Mouse (Mus musculus) forebrain, embryonic 15.5 days (tissue): Measurements from ENCODE around the gene 2310057N15Rik. TPM values are rescaled to one million over a fixed set of nuclear protein-coding genes. Genes with fewer than 3 reads are reported as not detected.
"Not testable (repeated sequence)": the region's sequence is repeated elsewhere in the genome, so short reads cannot be mapped to it uniquely, and the experiment has no call there.

Source experiments
- ATAC-seq: fragments of 200-750 bp; cut with Nextera tagmentation; replicated peaks from 2 replicates; pipeline ENCODE4 v1.8.0; 2017; ENCODE audit warnings: mild to moderate bottlenecking, moderate TSS enrichment, moderate library complexity
- H3K27ac ChIP-seq: fragments of 300-500 bp; sonication (generic); replicated peaks from 2 replicates; pipeline ENCODE4 v1.5.1; 2015; ENCODE audit warnings: mild to moderate bottlenecking, inconsistent platforms
- H3K27me3 ChIP-seq: fragments of 300-500 bp; sonication (generic); 2 replicates; pipeline ENCODE4 v1.6.1; 2015; ENCODE audit warnings: inconsistent platforms
- H3K36me3 ChIP-seq: fragments of 300-500 bp; sonication (generic); 2 replicates; pipeline ENCODE4 v1.6.1; 2015; ENCODE audit warnings: mild to moderate bottlenecking, inconsistent platforms
- H3K4me1 ChIP-seq: fragments of 300-500 bp; sonication (generic); 2 replicates; pipeline ENCODE4 v1.6.1; 2015; ENCODE audit warnings: inconsistent platforms
- H3K4me2 ChIP-seq: fragments of 300-500 bp; sonication (generic); replicated peaks from 2 replicates; pipeline ENCODE4 v1.6.1; 2015; ENCODE audit warnings: mild to moderate bottlenecking, inconsistent platforms
- H3K4me3 ChIP-seq: fragments of 300-500 bp; sonication (generic); 2 replicates; pipeline ENCODE4 v1.5.1; 2015; ENCODE audit warnings: mild to moderate bottlenecking, inconsistent platforms
- H3K9ac ChIP-seq: fragments of 300-500 bp; sonication (generic); replicated peaks from 2 replicates; pipeline ENCODE4 v1.6.1; 2015; ENCODE audit warnings: mild to moderate bottlenecking, inconsistent platforms
- H3K9me3 ChIP-seq: fragments of 300-500 bp; sonication (generic); 2 replicates; pipeline ENCODE4 v1.6.1; 2016; ENCODE audit warnings: inconsistent platforms
- WGBS: fragments of 180-500 bp; shearing (Covaris S2); methylation state at CpG from one replicate; pipeline ENCODE4 v1.1.7; 2015; ENCODE audit warnings: mixed read lengths; 5-methylcytosine and 5-hydroxymethylcytosine counted together
- polyA plus RNA-seq: library from polyadenylated mRNA; unstranded; fragments of >200 nt; fragmentation: Nextera tagmentation; extraction: Ambion mirVana; gene quantifications from 2 replicates; pipeline ENCODE4 v1.2.1, GENCODE M21; 2015

2310057N15Rik gene
- not detected in 2 replicates for polyA plus RNA-seq

DNA sequence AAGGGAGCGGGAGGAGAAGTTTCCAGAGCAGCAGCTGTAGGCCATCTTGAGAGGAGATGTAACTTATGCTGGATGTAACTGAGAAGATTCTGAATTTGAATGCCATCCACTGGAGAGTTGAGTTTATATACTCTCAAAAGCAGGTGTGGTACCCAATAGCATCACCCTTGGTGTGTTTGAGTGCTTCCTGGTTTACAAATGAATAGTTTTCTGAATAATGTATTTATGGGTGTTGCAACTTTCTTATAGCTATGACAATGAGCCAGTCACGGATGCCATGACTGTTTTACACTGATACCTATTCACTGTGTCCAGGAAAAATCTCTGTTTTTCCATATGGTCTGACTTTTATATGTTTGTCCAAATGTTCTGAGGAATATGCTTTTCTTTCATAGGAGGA, at the start of gene 2310057N15Rik:
Gene 2310057N15Rik, minus strand, starts transcription at position 101 of the 400 bp plus-strand sequence.
- Histone ChIP-seq H3K9ac (no peak within 1 kb of the TSS), H3K4me3 (no peak within 1 kb of the TSS), H3K4me1 (no peaks in the 10 kb centered on the region), H3K27ac (no peak within 1 kb of the TSS), H3K9me3 (no peaks in the 10 kb centered on the region), H3K4me2 (no peak within 1 kb of the TSS), H3K27me3 (no peaks in the 10 kb centered on the region), H3K36me3 (no peaks in the 10 kb centered on the region)
- WGBS, result 82% methylated on average over 2 of the region's 2 CpGs
- no peak for ATAC-seq

DNA sequence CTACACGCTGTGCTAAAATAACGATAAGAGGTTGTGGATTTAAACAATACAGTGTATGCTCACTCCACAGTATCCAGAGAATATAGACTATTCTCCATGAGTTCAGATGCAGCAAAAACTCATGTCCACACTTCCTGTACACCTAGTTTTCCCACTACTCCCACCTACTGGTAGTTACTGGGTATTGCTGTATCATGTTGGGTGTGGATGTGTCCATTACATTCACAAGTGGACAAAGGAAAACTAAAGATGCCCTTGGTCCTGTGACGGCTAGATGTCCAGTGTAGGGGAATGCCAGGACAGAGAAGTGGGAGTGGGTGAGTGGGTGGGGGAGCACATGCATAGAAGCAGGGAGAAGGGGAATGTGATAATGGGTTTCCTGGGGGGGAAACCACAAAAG, 49.7 kb upstream of the 2310057N15Rik start:
- Histone ChIP-seq H3K4me2 (no peak overlapping the region), H3K27me3 (no peaks in the 10 kb centered on the region), H3K4me3 (no peak overlapping the region), H3K9ac (no peak overlapping the region), H3K36me3 (no peaks in the 10 kb centered on the region), H3K4me1 (no peaks in the 10 kb centered on the region), H3K27ac (no peak overlapping the region), H3K9me3 (no peaks in the 10 kb centered on the region)
- WGBS, result 75% methylated on average over 3 of the region's 3 CpGs
- ATAC-seq, result no peak

DNA sequence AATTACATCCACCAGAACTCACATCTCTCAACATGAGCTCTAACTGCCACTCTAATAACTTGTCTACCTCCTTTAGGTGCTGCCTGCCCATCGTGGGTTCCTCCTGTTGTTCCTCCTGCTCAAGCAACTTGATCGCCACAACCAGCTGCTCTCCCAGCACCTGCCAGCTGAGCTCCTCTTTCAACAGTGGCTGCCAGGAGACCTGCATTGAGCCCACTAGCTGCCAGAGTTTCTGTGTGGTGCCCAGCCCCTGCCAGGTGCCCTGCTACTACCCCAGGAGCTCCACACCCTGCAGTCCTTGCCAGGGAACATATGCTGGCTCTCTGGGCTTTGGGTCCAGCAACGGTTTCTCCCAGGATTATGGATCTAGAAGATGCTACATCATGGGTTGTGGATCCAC, 46.1 kb upstream of the 2310057N15Rik start, which contains the start of gene Krtap15:
Gene Krtap15, plus strand, starts transcription at position 150 of the 400 bp plus-strand sequence.
- no peaks in the 10 kb centered on the region for H3K4me1 ChIP-seq
- 81% methylated on average over 3 of the region's 3 CpGs for WGBS

GRCm38 (mm10) chr16:88811827-88812226, 37.8 kb upstream of the 2310057N15Rik start, which contains the start of gene Gm20741:
TSS of gene Gm20741 (minus strand) at chr16:88812220.
- Histone ChIP-seq H3K27ac (no peak within 1 kb of the TSS), H3K9me3 (no peaks in the 10 kb centered on the region), H3K27me3 (no peaks in the 10 kb centered on the region), H3K4me1 (no peaks in the 10 kb centered on the region), H3K9ac (no peak within 1 kb of the TSS), H3K4me2 (no peak within 1 kb of the TSS), H3K4me3 (no peak within 1 kb of the TSS), H3K36me3 (no peaks in the 10 kb centered on the region)
- no peak for ATAC-seq
- 70% methylated on average over 2 of the region's 2 CpGs for WGBS

More for the DNA sequence above, 46.1 kb upstream of the 2310057N15Rik start, which contains the start of gene Krtap15:
- Histone ChIP-seq H3K27ac (no peak within 1 kb of the TSS), H3K4me3 (no peak within 1 kb of the TSS), H3K36me3 (no peaks in the 10 kb centered on the region), H3K27me3 (no peaks in the 10 kb centered on the region), H3K9ac (no peak within 1 kb of the TSS), H3K9me3 (no peaks in the 10 kb centered on the region), H3K4me2 (no peak within 1 kb of the TSS)
- no peak for ATAC-seq

GRCm38 (mm10) chr16:88786786-88787185, 12.8 kb upstream of the 2310057N15Rik start:
- 75% methylated on average over 2 of the region's 2 CpGs for whole genome bisulfite sequencing

GRCm38 (mm10) chr16:88777596-88777995, 3.6 kb upstream of the 2310057N15Rik start, which contains the start of gene Gm5965:
TSS of gene Gm5965 (plus strand) at chr16:88777896.
- 93% methylated on average over 6 of the region's 6 CpGs for WGBS
- no peak within 1 kb of the TSS for H3K9ac ChIP-seq
- no peaks in the 10 kb centered on the region for H3K9me3 ChIP-seq
- no peaks in the 10 kb centered on the region for H3K27me3 ChIP-seq
- no peak for ATAC-seq
- H3K4me1 ChIP-seq, result no peaks in the 10 kb centered on the region
- no peak within 1 kb of the TSS for H3K4me2 ChIP-seq
- no peaks in the 10 kb centered on the region for H3K36me3 ChIP-seq
- no peak within 1 kb of the TSS for H3K4me3 ChIP-seq
- no peak within 1 kb of the TSS for H3K27ac ChIP-seq

More at GRCm38 (mm10) chr16:88786786-88787185, 12.8 kb upstream of the 2310057N15Rik start:
- no peak overlapping the region for H3K4me2 ChIP-seq
- no peaks in the 10 kb centered on the region for H3K9me3 ChIP-seq
- no peaks in the 10 kb centered on the region for H3K36me3 ChIP-seq
- no peak overlapping the region for H3K9ac ChIP-seq
- H3K27ac ChIP-seq, result no peak overlapping the region
- H3K27me3 ChIP-seq, result no peaks in the 10 kb centered on the region
- ATAC-seq, result no peak
- no peak overlapping the region for H3K4me3 ChIP-seq
- H3K4me1 ChIP-seq, result no peaks in the 10 kb centered on the region

- 94% methylated on average over 3 of the region's 3 CpGs for WGBS
Measured at GRCm38 (mm10) chr16:88758547-88758946, 15.5 kb downstream of the 2310057N15Rik start, which contains the start of gene 2310034C09Rik. TSS of gene 2310034C09Rik (plus strand) at chr16:88758847.

GRCm38 (mm10) chr16:88751535-88751934, 22.5 kb downstream of the 2310057N15Rik start, which contains the start of gene Krtap13:
TSS of gene Krtap13 (minus strand) at chr16:88751635.
- H3K27ac ChIP-seq, H3K4me1 ChIP-seq, ATAC-seq, H3K4me3 ChIP-seq, H3K4me2 ChIP-seq, H3K9ac ChIP-seq, H3K27me3 ChIP-seq, H3K9me3 ChIP-seq, H3K36me3 ChIP-seq: not testable (repeated sequence)
- WGBS, result 92% methylated on average over 3 of the region's 3 CpGs

More at GRCm38 (mm10) chr16:88758547-88758946, 15.5 kb downstream of the 2310057N15Rik start, which contains the start of gene 2310034C09Rik:
- not testable (repeated sequence) for H3K36me3 ChIP-seq, H3K4me1 ChIP-seq, H3K4me3 ChIP-seq, H3K9ac ChIP-seq, H3K4me2 ChIP-seq, H3K27me3 ChIP-seq, H3K9me3 ChIP-seq, H3K27ac ChIP-seq, ATAC-seq

GRCm38 (mm10) chr16:88747943-88748342, 26.1 kb downstream of the 2310057N15Rik start:
- H3K27me3 ChIP-seq, result no peaks in the 10 kb centered on the region
- no peak overlapping the region for H3K4me2 ChIP-seq
- no peak overlapping the region for H3K9ac ChIP-seq
- no peaks in the 10 kb centered on the region for H3K36me3 ChIP-seq
- H3K4me3 ChIP-seq, result no peak overlapping the region
- WGBS, result 54% methylated on average over 4 of the region's 4 CpGs
- no peak overlapping the region for H3K27ac ChIP-seq
- no peaks in the 10 kb centered on the region for H3K4me1 ChIP-seq
- ATAC-seq, result peak; percentile 57
- no peaks in the 10 kb centered on the region for H3K9me3 ChIP-seq

GRCm38 (mm10) chr16:88744750-88745340, 29.2 kb downstream of the 2310057N15Rik start:
- no peak for ATAC-seq
- Histone ChIP-seq H3K9ac (no peak overlapping the region), H3K36me3 (no peaks in the 10 kb centered on the region), H3K27ac (no peak overlapping the region), H3K9me3 (no peaks in the 10 kb centered on the region), H3K27me3 (no peaks in the 10 kb centered on the region), H3K4me1 (no peaks in the 10 kb centered on the region), H3K4me3 (no peak overlapping the region), H3K4me2 (no peak overlapping the region)
- WGBS, result 85% methylated on average over 4 of the region's 4 CpGs

DNA sequence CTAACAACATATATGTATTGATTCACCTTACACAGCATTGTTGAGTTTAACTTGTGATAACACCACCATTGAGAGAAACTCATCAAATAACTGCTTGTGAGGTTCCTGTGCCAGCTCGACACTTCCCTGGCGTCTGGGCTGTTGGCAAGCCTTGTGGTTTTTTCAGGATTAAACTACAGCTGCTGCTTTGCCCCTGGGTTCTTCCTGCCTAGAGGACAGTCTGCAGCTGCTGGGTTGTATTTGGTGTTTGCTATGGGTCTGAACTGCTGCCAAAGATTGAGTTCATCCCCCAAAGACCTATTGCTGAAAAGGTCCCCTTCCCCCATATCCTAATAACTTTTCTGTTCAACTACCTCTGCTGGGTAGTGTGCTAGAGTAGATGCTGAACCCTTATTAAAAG, 38.6 kb downstream of the 2310057N15Rik start:
- Histone ChIP-seq H3K4me2 (no peak overlapping the region), H3K27ac (no peak overlapping the region), H3K4me3 (no peak overlapping the region), H3K27me3 (no peaks in the 10 kb centered on the region), H3K9me3 (no peaks in the 10 kb centered on the region), H3K9ac (no peak overlapping the region), H3K4me1 (no peaks in the 10 kb centered on the region), H3K36me3 (no peaks in the 10 kb centered on the region)
- WGBS, result 51% methylated on average over 2 of the region's 2 CpGs
- ATAC-seq, result no peak

DNA sequence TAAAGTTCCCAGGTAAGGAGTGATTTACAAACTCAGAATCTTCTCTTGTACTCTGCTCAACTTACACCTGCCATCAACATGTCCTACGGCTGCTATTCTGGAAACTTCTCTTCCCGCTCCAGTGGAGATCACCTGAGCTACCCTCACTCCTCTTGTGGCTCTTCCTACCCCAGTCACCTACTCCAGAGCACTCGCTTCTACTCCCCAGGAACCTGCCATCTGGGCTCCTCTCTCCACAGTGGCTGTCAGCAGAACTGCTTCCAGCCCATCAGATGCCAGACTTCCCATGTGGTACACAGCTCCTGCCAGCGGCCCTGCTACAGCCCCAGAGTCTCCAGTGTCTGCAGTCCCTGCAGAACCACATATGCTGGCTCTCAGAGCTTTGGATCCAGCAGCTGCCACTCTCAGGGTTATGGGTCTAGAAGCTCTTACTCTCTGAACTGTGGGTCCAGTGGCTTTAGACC, 45.2 kb downstream of the 2310057N15Rik start, which contains the start of gene Krtap13-1:
Gene Krtap13-1, plus strand, starts transcription at position 51 of the 464 bp plus-strand sequence.
- WGBS, result 76% methylated on average over 4 of the region's 4 CpGs
- no peaks in the 10 kb centered on the region for H3K36me3 ChIP-seq
- no peaks in the 10 kb centered on the region for H3K9me3 ChIP-seq
- no peaks in the 10 kb centered on the region for H3K27me3 ChIP-seq
- no peak within 1 kb of the TSS for H3K4me2 ChIP-seq
- ATAC-seq, result peak; percentile 63
- H3K9ac ChIP-seq, result no peak within 1 kb of the TSS
- no peak within 1 kb of the TSS for H3K27ac ChIP-seq
- no peaks in the 10 kb centered on the region for H3K4me1 ChIP-seq
- no peak within 1 kb of the TSS for H3K4me3 ChIP-seq
